Mouse (Mus musculus) testis, adult 2 months (tissue): ENCODE measurements around the gene Rbl1.

ENCODE experiments used
- CTCF ChIP-seq: fragments of 200-500 bp; IDR thresholded peaks from 2 replicates; pipeline ENCODE4 v1.5.1; 2012; ENCODE audit warnings: low read depth, mild to moderate bottlenecking, inconsistent platforms, low read length, moderate library complexity; ENCODE audit not compliant: control insufficient read depth, insufficient read depth, insufficient replicate concordance
- POLR2A ChIP-seq: fragments of 200-500 bp; IDR thresholded peaks from 2 replicates; pipeline ENCODE4 v1.6.1; 2012; ENCODE audit warnings: low read depth, mild to moderate bottlenecking, inconsistent platforms, low read length, moderate library complexity; ENCODE audit not compliant: control insufficient read depth

DNA sequence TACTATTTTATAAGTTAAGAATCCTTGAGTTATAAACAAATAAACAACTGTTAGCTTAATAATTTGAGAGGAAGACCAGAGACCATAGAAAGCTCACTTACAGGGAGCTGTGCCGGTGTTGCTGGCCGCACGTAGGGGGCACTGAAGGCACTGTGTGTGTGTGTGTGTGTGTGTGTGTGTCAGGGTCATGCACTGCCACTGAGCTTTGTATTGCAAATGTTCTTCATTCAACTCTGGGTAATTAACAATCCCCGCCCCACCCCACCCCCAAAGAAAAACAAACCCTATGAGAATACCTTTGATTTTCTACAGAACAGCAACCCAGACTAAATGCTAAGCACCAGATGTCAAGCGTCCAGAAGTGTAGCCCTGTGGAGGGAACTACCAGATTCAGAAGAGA lies 17.8 kb downstream of the Rbl1 start:
- TF ChIP-seq POLR2A (no peak), CTCF (no peak)
